Mouse (Mus musculus) hindbrain, embryonic 14.5 days (tissue): Measurements from ENCODE around the gene Tbc1d22a. TPM values are rescaled to one million over a fixed set of nuclear protein-coding genes. Genes with fewer than 3 reads are reported as not detected.
A peak's percentile ranks its signal among the peaks of the same experiment; 100 is the strongest.
"Not testable (repeated sequence)": the region's sequence is repeated elsewhere in the genome, so short reads cannot be mapped to it uniquely, and the experiment has no call there.

Experiments
- ATAC-seq: fragments of 200-750 bp; cut with Nextera tagmentation; 2 replicates; pipeline ENCODE4 v1.8.0; 2017; ENCODE audit warnings: moderate number of reproducible peaks, mild to moderate bottlenecking, moderate TSS enrichment, moderate library complexity; ENCODE audit not compliant: low FRiP score
- DNase-seq: peaks from one replicate; pipeline ENCODE4 v3.0.0-alpha.2; 2015; ENCODE audit warnings: low spot score
- H3K27ac ChIP-seq: fragments of 300-500 bp; sonication (generic); 2 replicates; pipeline ENCODE4 v1.5.1; 2014; ENCODE audit warnings: mild to moderate bottlenecking, moderate library complexity
- H3K27me3 ChIP-seq: fragments of 300-500 bp; sonication (generic); 2 replicates; pipeline ENCODE4 v1.6.1; 2014; ENCODE audit warnings: mild to moderate bottlenecking, low read length, mixed read lengths; ENCODE audit not compliant: control insufficient read depth, insufficient read depth
- H3K36me3 ChIP-seq: fragments of 300-500 bp; sonication (generic); replicated peaks from 2 replicates; pipeline ENCODE4 v1.6.1; 2014; ENCODE audit not compliant: control insufficient read depth, insufficient read depth
- H3K4me1 ChIP-seq: fragments of 300-500 bp; sonication (generic); replicated peaks from 2 replicates; pipeline ENCODE4 v1.6.1; 2014; ENCODE audit warnings: antibody characterized with exemption, low read length, mixed read lengths; ENCODE audit not compliant: control insufficient read depth, insufficient read depth
- H3K4me2 ChIP-seq: fragments of 300-500 bp; sonication (generic); replicated peaks from 2 replicates; pipeline ENCODE4 v1.6.1; 2014; ENCODE audit warnings: mild to moderate bottlenecking, moderate library complexity
- H3K4me3 ChIP-seq: fragments of 300-500 bp; sonication (generic); replicated peaks from 2 replicates; pipeline ENCODE4 v1.5.1; 2014; ENCODE audit warnings: mild to moderate bottlenecking, low read length
- H3K9ac ChIP-seq: fragments of 300-500 bp; sonication (generic); 2 replicates; pipeline ENCODE4 v1.6.1; 2014
- H3K9me3 ChIP-seq: fragments of 300-500 bp; sonication (generic); 2 replicates; pipeline ENCODE4 v1.6.1; 2016; ENCODE audit warnings: low read length; ENCODE audit not compliant: control insufficient read depth
- WGBS: fragments of 180-500 bp; shearing (Covaris S2); extraction: QIAGEN DNeasy Blood & Tissue Kit; methylation state at CpG from one replicate; pipeline ENCODE4 v1.1.7; 2014; 5-methylcytosine and 5-hydroxymethylcytosine counted together
- polyA plus RNA-seq: library from polyadenylated mRNA; unstranded; fragments of >200 nt; fragmentation: Nextera tagmentation; extraction: Ambion mirVana; gene quantifications from 2 replicates; pipeline ENCODE4 v1.2.1, GENCODE M21; 2014

Gene Tbc1d22a
- polyA plus RNA-seq, 1 experiment from 2014 or later: 10.7 TPM

DNA sequence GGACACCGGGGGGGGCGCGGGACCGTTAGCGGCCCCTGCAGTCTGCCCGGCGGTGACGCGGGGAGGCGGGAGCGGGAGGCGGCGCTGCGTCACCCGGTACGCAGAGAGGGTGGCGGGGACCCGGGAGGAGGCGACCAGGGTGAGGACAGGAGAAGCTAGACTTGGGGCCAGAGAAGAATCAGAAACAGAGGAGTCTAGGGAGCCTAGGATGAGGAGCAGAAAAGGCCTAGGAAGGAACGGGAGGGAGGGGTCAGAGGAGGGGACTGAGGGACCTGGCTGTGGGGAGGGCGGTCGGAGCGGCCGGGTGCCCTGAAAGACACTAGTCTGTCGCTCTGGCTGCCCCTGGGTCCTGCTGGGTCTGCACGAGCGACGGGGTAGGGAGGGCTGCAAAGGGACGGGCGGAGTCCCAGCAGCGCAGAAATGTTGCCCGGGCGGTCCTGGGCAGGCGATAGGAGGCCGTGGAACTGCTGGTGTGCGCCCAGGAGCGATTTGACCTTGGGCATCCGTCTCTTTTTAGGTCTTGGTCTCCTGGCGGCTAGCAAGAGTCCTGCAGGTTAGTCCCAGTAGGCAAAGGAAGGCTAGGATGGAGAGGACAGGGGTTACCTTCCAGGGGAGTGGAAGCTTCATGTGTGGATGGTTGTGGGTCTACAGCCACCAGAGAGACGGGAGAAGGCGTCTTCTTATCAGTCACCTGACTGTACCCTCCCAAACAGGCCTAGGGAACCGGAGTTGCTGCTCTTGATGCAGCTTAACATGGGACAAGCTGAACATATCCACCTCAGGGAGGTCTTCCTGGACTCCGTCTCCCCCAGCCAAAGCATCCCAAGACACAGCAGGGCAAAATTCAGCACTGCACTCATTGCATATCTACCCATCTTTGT, 28.3 kb upstream of the Tbc1d22a start, which contains the start of gene Cerk:
Gene Cerk (minus strand): TSS at position 453 of the 881 bp plus-strand sequence.
- Histone ChIP-seq H3K4me1 (peaks cover 38% of the 10 kb centered on the region), H3K4me2 (peak within 1 kb of the TSS; percentile 91), H3K27me3 (no peaks in the 10 kb centered on the region), H3K36me3 (no peaks in the 10 kb centered on the region), H3K27ac (peak within 1 kb of the TSS; percentile 92), H3K4me3 (peak within 1 kb of the TSS; percentile 81), H3K9me3 (no peaks in the 10 kb centered on the region), H3K9ac (peak within 1 kb of the TSS; percentile 97)
- DNase-seq (peak; percentile 47), ATAC-seq (peak; percentile 62)
- 2% methylated on average over 42 of the region's 43 CpGs for WGBS

DNA sequence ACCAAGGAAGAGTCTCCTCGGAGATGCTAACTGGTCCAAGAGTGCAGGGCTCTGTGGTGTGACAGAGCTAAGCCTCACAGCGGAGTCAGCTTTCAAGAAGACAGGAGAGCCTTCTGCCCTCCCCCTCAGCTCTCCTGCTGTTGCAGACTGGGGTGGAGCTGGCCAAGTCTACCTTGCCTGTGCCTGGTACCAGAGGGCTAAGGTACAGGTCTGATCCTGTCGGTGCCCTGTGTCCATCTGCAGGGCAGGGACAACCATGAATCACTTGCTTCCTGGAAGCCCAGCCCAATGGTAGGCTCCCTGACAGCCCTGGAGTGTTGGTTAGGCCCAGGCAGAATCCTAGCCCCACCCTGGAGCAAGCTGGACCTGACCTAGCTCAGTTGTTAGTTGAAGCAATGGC, 27.6 kb upstream of the Tbc1d22a start:
- no peak for ATAC-seq
- Histone ChIP-seq H3K4me1 (peaks cover 38% of the 10 kb centered on the region), H3K36me3 (no peaks in the 10 kb centered on the region), H3K27ac (peak overlapping the region; percentile 92), H3K9me3 (no peaks in the 10 kb centered on the region), H3K27me3 (no peaks in the 10 kb centered on the region), H3K9ac (no peak overlapping the region), H3K4me3 (no peak overlapping the region), H3K4me2 (peak overlapping the region; percentile 91; the same call in 1 of the 2 replicates)
- 57% methylated on average over 3 of the region's 3 CpGs for WGBS
- DNase-seq: no peak

DNA sequence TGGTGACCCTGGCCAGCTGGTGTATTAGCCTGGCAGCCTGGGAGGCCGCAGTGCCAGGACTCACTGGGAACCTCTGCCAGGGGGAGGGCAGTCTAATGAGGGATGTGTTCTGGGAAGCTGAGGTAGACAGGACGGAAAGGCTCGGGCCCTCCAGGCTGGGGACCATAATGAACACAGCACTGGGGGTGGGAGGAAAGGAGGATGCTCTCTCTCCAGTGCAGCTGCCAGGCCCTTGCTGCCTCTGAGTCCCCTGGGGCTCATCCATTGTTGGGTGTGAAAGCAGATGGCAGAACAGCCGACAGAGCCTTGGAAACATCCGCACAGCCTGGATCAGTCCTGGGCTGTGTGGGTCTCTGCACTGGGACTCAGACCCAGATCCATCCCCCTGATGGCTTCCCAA, 26.1 kb upstream of the Tbc1d22a start:
- ATAC-seq: peak; percentile 10; the same call in 1 of the 2 replicates
- no peaks in the 10 kb centered on the region for H3K36me3 ChIP-seq
- H3K4me1 ChIP-seq: peaks cover 33% of the 10 kb centered on the region
- H3K4me3 ChIP-seq: no peak overlapping the region
- no peak overlapping the region for H3K4me2 ChIP-seq
- no peak overlapping the region for H3K9ac ChIP-seq
- peak overlapping the region; percentile 46; the same call in 1 of the 2 replicates for H3K27ac ChIP-seq
- WGBS: 13% methylated on average over 5 of the region's 5 CpGs
- H3K9me3 ChIP-seq: no peaks in the 10 kb centered on the region
- DNase-seq: no peak
- no peaks in the 10 kb centered on the region for H3K27me3 ChIP-seq

DNA sequence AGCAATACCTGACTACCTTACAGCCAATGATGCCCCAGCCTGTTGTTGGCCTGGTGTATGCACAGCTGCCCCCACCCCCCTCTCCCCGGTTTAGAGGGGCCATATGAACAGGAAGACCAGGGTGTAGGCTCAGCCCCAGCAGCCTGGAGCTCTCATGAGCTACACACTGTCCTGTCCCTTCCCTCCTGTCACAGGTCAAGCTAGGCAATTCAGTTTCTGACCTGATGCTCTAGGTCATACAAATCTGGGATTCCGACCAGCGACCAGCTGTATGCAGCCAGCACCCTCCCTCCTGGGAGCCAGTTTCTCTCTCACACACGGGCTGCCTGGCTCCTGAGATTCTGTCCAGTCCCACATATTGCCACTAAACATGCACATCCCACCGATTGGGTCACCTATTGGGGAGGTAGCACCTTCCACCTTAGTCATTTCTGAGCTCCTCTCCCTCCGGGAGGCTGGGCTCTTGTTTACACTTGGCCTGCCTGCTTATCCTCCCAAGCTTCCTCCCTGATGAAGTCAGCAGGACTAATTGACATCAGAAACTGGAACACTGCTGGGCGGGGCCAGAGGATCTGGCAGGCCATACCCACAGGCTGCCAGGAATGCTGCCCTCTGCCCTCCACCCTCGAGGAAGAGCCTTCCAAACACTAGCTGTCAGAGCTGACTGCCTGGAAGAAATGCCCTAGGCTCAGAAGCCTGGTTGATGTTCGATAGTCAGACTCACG, 25.4 kb upstream of the Tbc1d22a start:
- WGBS: 32% methylated on average over 10 of the region's 10 CpGs
- Histone ChIP-seq H3K27me3 (no peaks in the 10 kb centered on the region), H3K4me3 (no peak overlapping the region), H3K4me1 (peaks cover 27% of the 10 kb centered on the region), H3K9me3 (no peaks in the 10 kb centered on the region), H3K9ac (no peak overlapping the region), H3K36me3 (no peaks in the 10 kb centered on the region), H3K4me2 (no peak overlapping the region; the same call in 1 of the 2 replicates), H3K27ac (peak overlapping the region; percentile 46; the same call in 1 of the 2 replicates)
- DNase-seq (no peak), ATAC-seq (no peak)

DNA sequence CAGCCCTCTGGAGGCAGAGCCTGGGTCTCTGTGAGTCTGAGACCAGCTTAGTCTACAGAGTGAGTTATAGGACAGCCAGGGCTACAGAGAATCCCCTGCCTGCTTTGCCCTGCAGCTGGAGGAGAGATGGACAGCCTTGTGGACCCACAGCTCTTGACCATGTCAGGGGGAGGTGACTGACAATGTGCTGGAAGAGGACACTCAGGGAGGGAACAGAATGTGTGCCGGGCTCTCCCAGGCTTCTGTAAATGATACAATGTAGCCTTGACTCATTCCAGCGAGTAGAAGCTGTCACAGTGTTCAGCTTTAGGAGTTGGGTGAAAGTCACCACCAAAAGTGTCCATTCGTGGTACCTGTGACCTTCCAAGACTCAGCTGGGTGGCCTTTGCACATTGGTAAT, 23.9 kb upstream of the Tbc1d22a start:
- DNase-seq: no peak
- Histone ChIP-seq H3K36me3 (no peaks in the 10 kb centered on the region), H3K4me3 (no peak overlapping the region), H3K9me3 (no peaks in the 10 kb centered on the region), H3K9ac (no peak overlapping the region), H3K27ac (no peak overlapping the region), H3K4me2 (no peak overlapping the region), H3K4me1 (peaks cover 19% of the 10 kb centered on the region; the same call in 1 of the 2 replicates), H3K27me3 (no peaks in the 10 kb centered on the region)
- WGBS: 84% methylated on average over 3 of the region's 3 CpGs
- no peak for ATAC-seq

DNA sequence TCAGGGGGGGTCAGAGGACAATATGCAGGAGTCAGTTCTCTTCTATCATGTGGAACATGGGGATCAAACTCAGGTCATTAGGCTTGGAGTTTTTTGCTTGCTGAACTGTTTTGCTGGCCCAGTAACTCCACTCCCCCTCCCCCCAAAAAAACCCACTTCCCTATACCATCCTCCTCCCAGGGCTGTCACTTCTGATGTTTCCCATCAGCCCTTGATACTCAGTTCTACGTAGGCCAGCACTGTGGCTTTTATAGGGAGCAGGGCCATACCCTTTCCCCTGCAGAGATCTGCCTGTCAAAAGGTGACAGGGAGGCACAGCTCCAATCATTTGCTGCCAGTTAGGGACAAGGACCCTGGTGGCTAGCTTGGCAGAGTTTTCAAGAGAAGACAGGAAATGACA, 22.8 kb upstream of the Tbc1d22a start:
- no peak overlapping the region for H3K4me2 ChIP-seq
- DNase-seq (no peak), ATAC-seq (no peak)
- H3K27ac ChIP-seq: no peak overlapping the region
- H3K36me3 ChIP-seq: no peaks in the 10 kb centered on the region
- H3K9me3 ChIP-seq: no peaks in the 10 kb centered on the region
- H3K4me3 ChIP-seq: no peak overlapping the region
- H3K4me1 ChIP-seq: peaks cover 12% of the 10 kb centered on the region; the same call in 1 of the 2 replicates
- H3K9ac ChIP-seq: no peak overlapping the region
- WGBS: 70% methylated on average over 1 of the region's 1 CpGs
- H3K27me3 ChIP-seq: no peaks in the 10 kb centered on the region

DNA sequence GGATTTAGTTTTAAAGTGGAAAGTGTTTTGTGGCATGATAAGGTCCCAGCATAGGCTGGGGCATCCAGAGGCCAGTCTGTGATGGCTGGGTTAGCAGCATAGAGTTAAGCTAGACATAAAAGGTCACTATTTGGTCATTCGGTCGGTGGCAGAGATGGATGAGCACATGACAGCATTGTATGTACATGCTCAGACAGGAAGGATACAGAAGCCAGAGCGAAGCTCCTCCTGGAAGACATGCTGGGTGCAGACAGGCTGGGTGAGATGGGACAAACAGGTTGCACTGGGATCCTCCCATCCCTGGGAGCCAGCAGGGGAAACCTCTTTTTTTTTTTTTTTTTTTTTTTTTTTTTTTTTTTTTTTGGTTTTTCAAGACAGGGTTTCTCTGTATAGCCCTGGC, 22.3 kb upstream of the Tbc1d22a start:
- H3K9ac ChIP-seq: no peak overlapping the region
- no peaks in the 10 kb centered on the region for H3K9me3 ChIP-seq
- H3K4me1 ChIP-seq: peaks cover 8% of the 10 kb centered on the region; the same call in 1 of the 2 replicates
- H3K27ac ChIP-seq: no peak overlapping the region
- H3K36me3 ChIP-seq: no peaks in the 10 kb centered on the region
- no peaks in the 10 kb centered on the region for H3K27me3 ChIP-seq
- 79% methylated on average over 3 of the region's 3 CpGs for WGBS
- no peak for DNase-seq
- H3K4me2 ChIP-seq: no peak overlapping the region
- no peak for ATAC-seq
- no peak overlapping the region for H3K4me3 ChIP-seq

DNA sequence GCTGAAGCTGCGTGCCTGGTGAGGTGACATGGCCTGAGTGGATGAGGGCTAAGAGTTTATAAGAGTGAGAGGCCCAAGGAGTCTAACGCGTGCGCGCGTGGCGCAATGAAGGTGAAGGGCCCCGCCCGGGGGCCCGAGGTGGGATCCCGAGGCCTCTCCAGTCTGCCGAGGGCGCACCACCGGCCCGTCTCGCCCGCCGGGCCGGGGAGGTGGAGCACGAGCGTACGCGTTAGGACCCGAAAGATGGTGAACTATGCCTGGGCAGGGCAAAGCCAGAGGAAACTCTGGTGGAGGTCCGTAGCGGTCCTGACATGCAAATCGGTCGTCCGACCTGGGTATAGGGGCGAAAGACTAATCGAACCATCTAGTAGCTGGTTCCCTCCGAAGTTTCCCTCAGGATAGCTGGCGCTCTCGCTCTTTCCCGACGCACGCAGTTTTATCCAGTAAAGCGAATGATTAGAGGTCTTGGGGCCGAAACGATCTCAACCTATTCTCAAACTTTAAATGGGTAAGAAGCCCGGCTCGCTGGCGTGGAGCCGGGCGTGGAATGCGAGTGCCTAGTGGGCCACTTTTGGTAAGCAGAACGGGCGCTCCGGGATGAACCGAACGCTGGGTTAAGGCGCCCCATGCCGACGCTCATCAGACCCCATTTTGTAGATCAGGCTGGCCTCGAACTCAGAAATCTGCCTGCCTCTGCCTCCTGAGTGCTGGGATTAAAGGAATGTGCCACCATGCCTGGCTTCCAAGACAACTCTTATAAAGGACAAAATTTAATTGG, 19.4 kb upstream of the Tbc1d22a start:
- H3K36me3 ChIP-seq, H3K4me3 ChIP-seq, H3K4me2 ChIP-seq, H3K9me3 ChIP-seq, DNase-seq, H3K9ac ChIP-seq, H3K27ac ChIP-seq, H3K4me1 ChIP-seq, H3K27me3 ChIP-seq: not testable (repeated sequence)
- ATAC-seq: peak; percentile 94
- 81% methylated on average over 55 of the region's 55 CpGs for WGBS

DNA sequence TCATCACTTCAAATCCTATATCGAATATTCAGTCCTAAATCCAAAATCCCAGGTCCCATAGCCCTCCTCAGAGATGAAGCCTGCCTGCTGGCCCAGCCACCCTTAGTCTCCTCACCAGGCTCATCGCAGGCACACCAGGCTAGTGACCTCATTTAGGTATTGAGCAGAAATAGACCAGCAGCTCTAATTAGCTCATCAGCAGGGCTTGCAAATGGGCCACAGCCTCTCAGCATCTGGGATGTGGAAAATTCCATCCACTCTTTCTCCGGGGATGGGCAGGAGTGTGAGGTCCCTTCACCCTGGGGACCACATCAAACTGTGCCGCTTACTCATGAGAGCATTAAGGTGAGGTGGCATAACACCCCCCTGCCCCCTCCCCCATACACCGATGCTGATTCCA, 15.2 kb upstream of the Tbc1d22a start:
- no peak for DNase-seq
- H3K27me3 ChIP-seq: no peaks in the 10 kb centered on the region
- H3K27ac ChIP-seq: no peak overlapping the region
- no peak overlapping the region for H3K9ac ChIP-seq
- no peak overlapping the region for H3K4me2 ChIP-seq
- WGBS: 87% methylated on average over 5 of the region's 5 CpGs
- ATAC-seq: no peak
- no peaks in the 10 kb centered on the region for H3K9me3 ChIP-seq
- no peak overlapping the region for H3K4me3 ChIP-seq
- H3K36me3 ChIP-seq: no peaks in the 10 kb centered on the region
- 0 out of 2 replicates have a peak, but pooled peaks cover 3% of the 10 kb centered on the region for H3K4me1 ChIP-seq
